Mouse (Mus musculus): ENCODE data around the gene Pigo.
"Not testable (repeated sequence)": the region's sequence is repeated elsewhere in the genome, so short reads cannot be mapped to it uniquely, and the experiment has no call there.

Gene Pigo

GRCm38 (mm10) chr4:43001272-43001671, 24.3 kb downstream of the Pigo start:
- no peak for DNase-seq (ENCODE audit: low spot score in 2 of 2)

GRCm38 (mm10) chr4:43000141-43000986, 25.3 kb downstream of the Pigo start, which contains the start of gene Vcp:
Gene Vcp, minus strand, starts transcription at chr4:43000507.
- DNase-seq (ENCODE audit: low spot score in 2 of 2), result peak; percentile 97 to 99

- DNase-seq (ENCODE audit: low spot score in 2 of 2), result peak; percentile 53 to 71
These were observed 26.0 kb downstream of the Pigo start for GRCm38 (mm10) chr4:42999451-43000140.

GRCm38 (mm10) chr4:42998022-42998421, 27.6 kb downstream of the Pigo start:
- no peak for DNase-seq (ENCODE audit: low spot score in 2 of 2)

DNA sequence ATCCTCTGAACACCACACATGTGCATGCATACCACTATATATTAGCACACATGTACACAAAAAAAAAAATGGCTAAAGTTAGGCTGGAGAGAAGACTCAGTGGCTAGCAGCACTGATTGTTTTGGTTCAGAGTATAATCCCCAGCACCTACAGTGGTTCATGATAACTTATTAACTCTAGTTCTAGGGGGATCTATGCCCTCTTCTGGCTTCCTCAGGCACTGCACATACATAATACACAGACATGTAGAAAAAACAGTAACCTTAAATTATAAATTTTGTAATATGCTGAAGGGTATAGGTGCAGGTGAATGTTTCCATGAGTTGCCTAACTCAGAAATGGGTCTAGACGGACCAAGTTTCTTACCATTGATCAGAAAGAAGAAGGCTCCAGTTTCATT, 37.3 kb downstream of the Pigo start:
- no peak for DNase-seq (ENCODE audit: low spot score in 2 of 2)

- DNase-seq (ENCODE audit: low spot score in 2 of 2), result not testable (repeated sequence)
These were observed 45.2 kb downstream of the Pigo start for GRCm38 (mm10) chr4:42980467-42980866.

GRCm38 (mm10) chr4:42978062-42978461, 47.6 kb downstream of the Pigo start:
- DNase-seq (ENCODE audit: low spot score in 2 of 2), result no peak

GRCm38 (mm10) chr4:42973868-42974267, 51.8 kb downstream of the Pigo start:
- no peak for DNase-seq (ENCODE audit: low spot score in 2 of 2)

DNA sequence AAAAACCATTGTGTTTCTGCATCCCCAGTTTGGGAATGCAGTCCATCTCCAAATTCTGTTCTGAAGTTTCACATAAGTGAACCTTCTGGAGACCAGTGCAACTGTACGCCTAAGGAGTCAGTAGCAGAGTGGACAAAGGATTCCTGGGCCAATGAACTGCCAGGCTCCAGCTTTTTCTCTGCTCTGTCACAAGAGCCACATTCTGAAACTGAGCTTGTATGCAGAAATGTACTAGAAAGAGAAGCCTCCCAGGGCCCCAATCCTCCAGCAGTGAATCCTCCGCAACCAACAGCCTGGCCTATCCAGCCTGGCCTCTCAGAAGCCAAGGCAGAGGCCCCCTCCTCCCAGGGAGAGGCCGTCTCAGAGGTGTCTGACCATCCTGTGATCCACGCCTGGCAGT, 52.7 kb downstream of the Pigo start:
- no peak for DNase-seq (ENCODE audit: low spot score in 2 of 2)

GRCm38 (mm10) chr4:42969304-42969703, 56.3 kb downstream of the Pigo start, which contains the start of gene 1700022I11Rik:
Gene 1700022I11Rik, plus strand, starts transcription at chr4:42969604.
- no peak for DNase-seq (ENCODE audit: low spot score in 2 of 2)

Measured in urinary bladder, adult 18-20 months (tissue).